Mouse (Mus musculus): Measurements from ENCODE around the gene Cntnap2.

- no peak for TF ChIP-seq CTCF (IDR thresholded peaks at IDR 0.05; ENCODE audit: low read depth)
- no peak for TF ChIP-seq EP300 (IDR thresholded peaks at IDR 0.05; ENCODE audit: low read depth)
Observed at GRCm38 (mm10) chr6:47291973-47292372, 2232.8 kb downstream of the Cntnap2 start.
